Mouse (Mus musculus) neural tube, embryonic 15.5 days (tissue): ENCODE measurements around the gene Stx18. TPM values are rescaled to one million over a fixed set of nuclear protein-coding genes. Genes with fewer than 3 reads are reported as not detected.

ENCODE experiments used
- ATAC-seq: fragments of 200-750 bp; cut with Nextera tagmentation; 2 replicates; pipeline ENCODE4 v1.8.0; 2017; ENCODE audit warnings: mild to moderate bottlenecking, moderate TSS enrichment, moderate library complexity; ENCODE audit not compliant: low FRiP score
- H3K27ac ChIP-seq: fragments of 300-500 bp; sonication (generic); replicated peaks from 2 replicates; pipeline ENCODE4 v1.5.1; 2015; ENCODE audit warnings: mild to moderate bottlenecking, inconsistent platforms
- H3K27me3 ChIP-seq: fragments of 300-500 bp; sonication (generic); replicated peaks from 2 replicates; pipeline ENCODE4 v1.6.1; 2015; ENCODE audit warnings: inconsistent platforms
- H3K36me3 ChIP-seq: fragments of 300-500 bp; sonication (generic); 2 replicates; pipeline ENCODE4 v1.6.1; 2015; ENCODE audit warnings: inconsistent platforms
- H3K4me1 ChIP-seq: fragments of 300-500 bp; sonication (generic); 2 replicates; pipeline ENCODE4 v1.6.1; 2015; ENCODE audit warnings: inconsistent platforms
- H3K4me2 ChIP-seq: fragments of 300-500 bp; sonication (generic); 2 replicates; pipeline ENCODE4 v1.6.1; 2015; ENCODE audit warnings: inconsistent platforms, mild to moderate bottlenecking, moderate library complexity
- H3K4me3 ChIP-seq: fragments of 300-500 bp; sonication (generic); replicated peaks from 2 replicates; pipeline ENCODE4 v1.5.1; 2015; ENCODE audit warnings: mild to moderate bottlenecking, inconsistent platforms
- H3K9ac ChIP-seq: fragments of 300-500 bp; sonication (generic); replicated peaks from 2 replicates; pipeline ENCODE4 v1.6.1; 2015; ENCODE audit warnings: mild to moderate bottlenecking, inconsistent platforms
- H3K9me3 ChIP-seq: fragments of 300-500 bp; sonication (generic); replicated peaks from 2 replicates; pipeline ENCODE4 v1.6.1; 2016; ENCODE audit warnings: inconsistent platforms
- WGBS: fragments of 180-500 bp; shearing (Covaris S2); methylation state at CpG from one replicate; pipeline ENCODE4 v1.1.7; 2015; ENCODE audit warnings: mixed read lengths; 5-methylcytosine and 5-hydroxymethylcytosine counted together
- polyA plus RNA-seq: library from polyadenylated mRNA; unstranded; fragments of >200 nt; fragmentation: Nextera tagmentation; extraction: Ambion mirVana; gene quantifications from 2 replicates; pipeline ENCODE4 v1.2.1, GENCODE M21; 2015

Stx18 gene
- 35.0 and 37.1 TPM in 2 replicates for polyA plus RNA-seq

DNA sequence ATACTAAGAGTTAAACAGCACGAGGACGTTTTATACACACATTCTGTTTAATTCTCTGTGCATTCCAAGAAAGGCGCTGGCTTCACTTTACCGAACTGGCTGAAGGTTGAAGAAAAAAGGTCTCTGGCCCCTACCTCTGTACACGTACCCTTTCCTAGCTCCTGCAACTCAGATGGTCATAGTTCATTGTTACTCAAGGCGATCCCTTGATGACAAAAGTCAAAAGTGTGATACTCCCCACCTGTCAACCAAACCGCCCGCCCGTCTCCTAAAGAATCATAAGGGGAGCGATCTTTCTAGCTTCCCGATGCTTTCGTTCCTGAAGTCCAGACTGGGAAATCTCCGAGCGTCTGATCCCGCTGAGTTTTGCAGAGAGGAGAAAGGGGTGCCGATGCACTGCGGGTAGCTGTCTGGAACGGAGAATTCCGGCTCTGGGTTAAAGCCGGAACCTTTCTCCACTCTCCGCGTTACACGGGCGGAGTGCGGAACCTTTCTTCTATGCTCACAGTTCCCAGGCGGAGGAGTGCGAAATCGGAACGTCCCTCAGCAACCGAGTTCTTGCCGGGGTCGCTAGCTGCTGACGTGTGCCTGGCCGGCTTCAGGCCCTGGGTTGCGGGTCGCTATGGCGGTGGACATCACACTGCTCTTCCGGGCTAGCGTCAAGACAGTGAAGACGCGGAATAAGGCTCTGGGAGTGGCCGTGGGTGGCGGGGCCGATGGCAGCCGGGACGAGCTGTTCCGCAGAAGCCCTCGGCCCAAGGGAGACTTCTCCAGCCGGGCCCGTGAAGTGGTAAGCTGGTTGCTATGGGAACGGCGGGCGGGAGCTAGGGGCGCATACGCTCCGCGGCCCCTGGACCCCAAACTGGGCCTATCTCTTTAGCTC, at the start of gene Stx18:
Stx18 (plus strand) TSS at position 33 of the 883 bp plus-strand sequence.
- H3K4me1 ChIP-seq, result peaks cover 19% of the 10 kb centered on the region
- no peaks in the 10 kb centered on the region for H3K36me3 ChIP-seq
- peak within 1 kb of the TSS; percentile 86 for H3K27ac ChIP-seq
- no peaks in the 10 kb centered on the region for H3K9me3 ChIP-seq
- peak within 1 kb of the TSS; percentile 87 for H3K9ac ChIP-seq
- ATAC-seq, result peak; percentile 98
- WGBS, result under 1% methylated on average over 57 of the region's 57 CpGs
- H3K4me2 ChIP-seq, result peak within 1 kb of the TSS; percentile 79
- 0 out of 2 replicates have a peak, but pooled peaks cover 4% of the 10 kb centered on the region for H3K27me3 ChIP-seq
- peak within 1 kb of the TSS; percentile 99 for H3K4me3 ChIP-seq

DNA sequence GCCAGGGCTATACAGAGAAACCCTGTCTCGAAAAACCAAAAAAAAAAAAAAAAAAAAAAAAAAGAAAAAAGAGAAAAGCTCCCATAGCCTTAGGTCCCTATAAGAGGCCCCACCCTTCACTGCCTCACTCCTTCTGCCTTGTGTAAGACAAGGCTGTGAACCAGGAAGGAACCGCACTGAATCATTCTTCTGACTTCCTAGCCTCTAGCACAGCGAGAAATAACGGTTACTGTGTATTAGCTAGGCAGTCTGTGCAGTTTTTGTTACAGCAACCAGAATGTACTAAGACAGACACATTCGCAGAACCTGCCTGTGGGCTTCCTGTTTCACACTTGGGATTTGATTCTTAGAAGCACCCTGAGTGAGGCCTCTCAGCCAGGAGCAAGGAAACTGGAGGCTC, 46.2 kb upstream of the Stx18 start:
- no peak for ATAC-seq
- no peak overlapping the region for H3K4me2 ChIP-seq
- H3K9me3 ChIP-seq, result no peaks in the 10 kb centered on the region
- H3K4me3 ChIP-seq, result no peak overlapping the region
- 86% methylated on average over 5 of the region's 5 CpGs for WGBS
- no peaks in the 10 kb centered on the region for H3K4me1 ChIP-seq
- no peaks in the 10 kb centered on the region for H3K36me3 ChIP-seq
- no peaks in the 10 kb centered on the region for H3K27me3 ChIP-seq
- H3K9ac ChIP-seq, result no peak overlapping the region
- no peak overlapping the region for H3K27ac ChIP-seq

DNA sequence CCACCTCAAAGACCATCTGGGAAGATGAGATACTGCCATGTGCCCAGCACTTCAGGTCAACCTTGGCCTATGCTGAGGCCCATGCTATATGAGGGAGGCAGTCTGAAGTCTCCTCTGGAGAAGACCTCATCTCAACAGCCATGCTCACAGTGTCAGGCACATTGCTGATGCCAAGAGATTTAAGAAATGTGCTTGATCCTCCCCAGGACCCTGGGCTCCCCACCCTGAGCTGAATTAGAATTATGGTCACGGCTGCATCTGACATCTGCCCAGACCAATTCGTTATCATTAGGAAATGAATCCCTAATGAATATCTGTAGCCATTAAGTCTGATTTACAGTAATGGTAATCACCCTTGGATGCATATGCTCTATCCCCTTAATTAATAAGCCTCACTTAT, 39.7 kb upstream of the Stx18 start:
- H3K27ac ChIP-seq, result no peak overlapping the region
- 23% methylated on average over 2 of the region's 2 CpGs for WGBS
- no peaks in the 10 kb centered on the region for H3K36me3 ChIP-seq
- no peaks in the 10 kb centered on the region for H3K9me3 ChIP-seq
- H3K4me3 ChIP-seq, result no peak overlapping the region
- H3K27me3 ChIP-seq, result no peaks in the 10 kb centered on the region
- no peaks in the 10 kb centered on the region for H3K4me1 ChIP-seq
- no peak overlapping the region for H3K4me2 ChIP-seq
- H3K9ac ChIP-seq, result no peak overlapping the region
- no peak; the same call in 1 of the 2 replicates for ATAC-seq

- no peak overlapping the region for H3K9ac ChIP-seq
- whole genome bisulfite sequencing, result 20% methylated on average over 4 of the region's 4 CpGs
Observed at GRCm38 (mm10) chr5:38002573-38002972, 36.0 kb upstream of the Stx18 start.

DNA sequence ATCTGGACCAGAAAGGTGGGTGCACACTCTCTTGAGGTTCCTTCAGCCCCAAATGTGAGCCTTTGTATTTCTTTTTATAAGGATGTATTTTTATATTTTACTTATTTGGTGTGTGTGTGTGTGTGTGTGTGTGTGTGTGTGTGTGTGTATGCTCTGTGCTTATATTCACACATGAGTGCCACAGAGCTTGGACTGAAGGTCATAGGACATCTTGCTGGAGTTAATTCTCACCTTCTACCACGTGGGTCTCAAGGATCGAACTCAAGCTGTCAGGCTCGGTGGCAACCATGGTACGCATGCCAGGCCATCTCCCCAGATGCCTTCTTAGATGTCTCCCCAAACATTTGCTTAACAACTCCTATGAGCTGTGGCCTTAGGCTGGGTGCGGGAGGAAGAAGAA, 33.8 kb upstream of the Stx18 start:
- Histone ChIP-seq H3K4me3 (no peak overlapping the region), H3K36me3 (no peaks in the 10 kb centered on the region), H3K27me3 (no peaks in the 10 kb centered on the region), H3K4me1 (peaks cover 5% of the 10 kb centered on the region; the same call in 1 of the 2 replicates), H3K9ac (no peak overlapping the region), H3K4me2 (no peak overlapping the region), H3K27ac (no peak overlapping the region), H3K9me3 (no peaks in the 10 kb centered on the region)
- ATAC-seq, result no peak
- 95% methylated on average over 5 of the region's 5 CpGs for WGBS

More at GRCm38 (mm10) chr5:38002573-38002972, 36.0 kb upstream of the Stx18 start:
- H3K27ac ChIP-seq, result no peak overlapping the region
- no peak overlapping the region for H3K4me3 ChIP-seq
- H3K4me1 ChIP-seq, result peaks cover 5% of the 10 kb centered on the region; the same call in 1 of the 2 replicates
- no peak for ATAC-seq
- H3K9me3 ChIP-seq, result no peaks in the 10 kb centered on the region
- no peaks in the 10 kb centered on the region for H3K36me3 ChIP-seq
- no peaks in the 10 kb centered on the region for H3K27me3 ChIP-seq
- no peak overlapping the region for H3K4me2 ChIP-seq

DNA sequence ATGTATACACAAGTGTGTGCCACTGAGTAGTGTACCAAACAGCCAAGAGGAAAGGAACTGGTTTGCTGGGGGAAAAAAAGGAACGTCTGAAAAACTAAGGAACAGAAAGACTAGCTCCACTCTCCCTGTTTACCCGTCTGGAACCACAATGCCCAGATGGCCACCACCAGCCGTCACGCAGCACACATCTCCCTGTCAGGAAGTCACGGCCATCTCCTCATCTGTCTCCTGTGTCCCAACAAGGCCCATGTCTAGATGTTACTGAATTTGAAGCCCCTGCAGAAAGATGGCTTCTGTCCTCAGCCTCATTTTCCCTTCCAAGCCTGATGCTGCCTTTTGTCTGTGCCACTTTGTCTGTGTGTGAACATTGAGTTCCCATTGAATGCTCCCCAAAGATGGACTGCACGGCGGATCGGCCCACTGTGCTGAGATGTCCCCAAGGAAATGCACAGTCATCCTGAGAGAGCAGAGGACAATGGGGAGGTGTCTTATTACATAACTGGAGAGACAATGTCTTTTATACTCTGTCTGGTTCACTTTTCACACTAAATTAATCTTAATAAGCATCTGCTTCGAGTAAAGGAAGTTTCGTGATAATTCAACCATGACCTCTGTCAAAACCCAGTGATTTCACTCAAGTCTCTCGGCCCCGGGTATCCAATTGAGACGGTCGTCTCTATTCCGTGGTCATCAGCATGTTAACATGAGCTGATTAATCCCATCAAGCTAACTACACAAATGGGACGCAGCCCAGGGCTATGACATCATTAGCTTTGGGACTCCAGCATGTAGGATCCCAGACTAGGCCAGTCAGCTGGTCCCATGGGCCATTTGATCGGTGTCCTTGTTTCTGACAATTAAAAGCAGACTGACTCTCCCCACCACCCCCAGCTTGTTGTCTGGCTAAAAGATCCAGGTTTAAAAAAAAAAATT, 31.9 kb upstream of the Stx18 start:
- Histone ChIP-seq H3K4me3 (no peak overlapping the region), H3K9ac (no peak overlapping the region), H3K27ac (no peak overlapping the region), H3K4me2 (no peak overlapping the region), H3K27me3 (0 out of 2 replicates have a peak, but pooled peaks cover 3% of the 10 kb centered on the region), H3K36me3 (no peaks in the 10 kb centered on the region), H3K9me3 (no peaks in the 10 kb centered on the region), H3K4me1 (peaks cover 5% of the 10 kb centered on the region; the same call in 1 of the 2 replicates)
- no peak for ATAC-seq
- WGBS, result 33% methylated on average over 17 of the region's 17 CpGs

DNA sequence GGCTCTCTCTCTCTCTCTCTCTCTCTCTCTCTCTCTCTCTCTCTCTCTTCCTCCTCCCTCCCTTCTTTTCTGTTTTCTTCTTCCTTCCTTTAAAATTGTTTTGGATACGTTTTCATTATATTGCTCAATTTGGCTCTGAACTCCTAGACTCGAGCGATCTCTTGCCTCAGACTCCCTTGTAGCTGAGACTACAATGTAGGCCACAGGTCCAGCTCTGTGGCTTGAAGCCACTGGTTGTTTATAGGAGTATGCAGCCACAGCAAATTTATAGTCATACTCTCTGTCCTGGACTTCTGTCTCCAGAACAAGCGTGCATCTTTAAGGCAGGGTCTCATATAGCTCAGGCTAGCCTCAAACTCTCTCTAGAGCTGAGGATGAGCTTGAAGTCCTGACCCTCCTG, 29.5 kb upstream of the Stx18 start:
- Histone ChIP-seq H3K9me3 (no peaks in the 10 kb centered on the region), H3K9ac (no peak overlapping the region), H3K4me1 (peaks cover 5% of the 10 kb centered on the region; the same call in 1 of the 2 replicates), H3K36me3 (no peaks in the 10 kb centered on the region), H3K27ac (no peak overlapping the region), H3K4me2 (no peak overlapping the region), H3K4me3 (no peak overlapping the region), H3K27me3 (0 out of 2 replicates have a peak, but pooled peaks cover 3% of the 10 kb centered on the region)
- no peak for ATAC-seq
- 87% methylated on average over 4 of the region's 4 CpGs for WGBS

GRCm38 (mm10) chr5:38014916-38015315, 23.6 kb upstream of the Stx18 start:
- no peak overlapping the region for H3K4me3 ChIP-seq
- H3K9ac ChIP-seq, result no peak overlapping the region
- no peak for ATAC-seq
- 15% methylated on average over 3 of the region's 3 CpGs for WGBS
- H3K4me2 ChIP-seq, result no peak overlapping the region
- H3K36me3 ChIP-seq, result no peaks in the 10 kb centered on the region
- H3K27ac ChIP-seq, result no peak overlapping the region
- H3K9me3 ChIP-seq, result no peaks in the 10 kb centered on the region
- H3K27me3 ChIP-seq, result 0 out of 2 replicates have a peak, but pooled peaks cover 2% of the 10 kb centered on the region
- no peaks in the 10 kb centered on the region for H3K4me1 ChIP-seq

DNA sequence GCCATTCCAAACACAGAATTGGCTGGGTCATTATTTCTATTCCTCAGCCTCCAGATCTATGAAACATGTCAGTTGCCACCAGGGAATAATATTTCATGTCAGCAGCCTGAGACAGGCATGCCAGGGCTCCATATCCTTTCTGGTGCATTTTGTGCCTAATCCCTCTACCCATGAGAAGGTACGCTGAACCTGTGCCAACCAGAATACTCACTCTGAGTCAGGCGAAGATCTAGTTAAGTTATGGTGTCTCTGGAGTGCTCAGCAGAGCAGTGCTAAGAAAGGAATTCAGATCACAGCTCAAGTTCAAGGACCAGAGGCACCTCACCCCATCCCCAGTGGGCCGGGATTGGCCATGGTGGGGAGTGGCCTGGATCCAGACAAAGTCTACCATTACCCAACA, 21.6 kb upstream of the Stx18 start:
- H3K4me2 ChIP-seq, result no peak overlapping the region
- 89% methylated on average over 3 of the region's 3 CpGs for WGBS
- no peak for ATAC-seq
- no peak overlapping the region for H3K9ac ChIP-seq
- no peaks in the 10 kb centered on the region for H3K4me1 ChIP-seq
- no peak overlapping the region for H3K27ac ChIP-seq
- no peaks in the 10 kb centered on the region for H3K36me3 ChIP-seq
- H3K4me3 ChIP-seq, result no peak overlapping the region
- H3K9me3 ChIP-seq, result no peaks in the 10 kb centered on the region
- H3K27me3 ChIP-seq, result no peaks in the 10 kb centered on the region

- Histone ChIP-seq H3K27me3 (no peaks in the 10 kb centered on the region), H3K27ac (no peak overlapping the region), H3K36me3 (no peaks in the 10 kb centered on the region), H3K9ac (no peak overlapping the region), H3K4me2 (no peak overlapping the region), H3K4me1 (no peaks in the 10 kb centered on the region), H3K9me3 (no peaks in the 10 kb centered on the region), H3K4me3 (no peak overlapping the region)
- WGBS, result 91% methylated on average over 5 of the region's 5 CpGs
- ATAC-seq, result no peak
Observed at GRCm38 (mm10) chr5:38027656-38028055, 10.9 kb upstream of the Stx18 start.

- 0 out of 2 replicates have a peak, but pooled peaks have one; percentile 2 for ATAC-seq
- Histone ChIP-seq H3K4me3 (peak overlapping the region; percentile 99), H3K4me2 (peak overlapping the region; percentile 79), H3K9ac (peak overlapping the region; percentile 87; the same call in 1 of the 2 replicates), H3K9me3 (no peaks in the 10 kb centered on the region), H3K36me3 (no peaks in the 10 kb centered on the region), H3K27ac (peak overlapping the region; percentile 86; the same call in 1 of the 2 replicates), H3K4me1 (peaks cover 19% of the 10 kb centered on the region), H3K27me3 (0 out of 2 replicates have a peak, but pooled peaks cover 6% of the 10 kb centered on the region)
- 22% methylated on average over 9 of the region's 9 CpGs for WGBS
Observed at GRCm38 (mm10) chr5:38038274-38038673, 268 bp upstream of the Stx18 start.
